In the genomic region with DNA sequence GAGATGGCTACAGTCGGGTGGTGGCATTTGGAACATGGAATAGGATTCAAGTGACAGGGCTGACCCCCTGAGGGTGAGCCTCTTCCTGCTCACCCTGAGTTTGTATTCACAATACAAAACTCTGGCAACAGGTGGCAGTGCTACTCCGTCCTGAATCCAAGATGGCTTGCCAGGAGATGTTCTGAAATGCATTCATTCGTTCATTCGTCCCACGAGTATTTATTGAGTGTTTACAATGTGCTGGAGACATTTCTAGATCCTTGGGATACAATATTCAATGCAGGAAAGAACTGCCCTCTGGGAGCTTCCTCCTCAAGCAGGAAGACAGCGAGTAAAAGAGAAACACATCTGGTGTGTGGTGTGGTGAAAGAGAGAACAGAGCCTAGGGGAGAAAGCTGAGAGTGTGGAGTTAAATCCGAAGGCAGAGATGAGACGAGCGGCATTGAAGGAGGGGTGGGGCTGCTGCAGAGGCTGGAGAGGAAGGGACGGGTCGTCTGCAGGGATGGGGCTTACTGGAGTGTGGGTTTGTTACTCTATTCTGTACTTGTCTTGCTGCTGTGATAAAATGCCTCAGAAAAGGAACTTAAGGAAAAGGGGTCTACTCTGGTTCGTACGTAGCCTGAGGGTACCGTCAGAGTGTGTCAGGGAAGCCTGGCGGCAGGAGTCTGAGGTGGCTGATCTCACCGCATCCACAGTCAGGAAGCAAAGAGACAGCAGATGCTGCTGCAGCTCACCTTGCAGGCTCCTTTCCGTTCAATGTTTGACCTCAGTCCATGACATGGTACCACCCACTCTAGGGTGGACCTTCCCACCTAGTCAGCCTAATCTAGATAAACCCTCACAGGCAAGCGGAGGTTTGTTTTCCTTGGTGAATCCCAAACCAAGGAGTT, we compare ENCODE assay signal across 8 mouse cellular contexts.
DNase-seq lines count a peak whose midpoint lies in the region; ATAC-seq lines count a peak whose summit lies in the region.

No protein-coding gene starts in this region.

- peak; percentile 23; the same call in 1 of the 2 replicates for ATAC-seq in limb, embryonic 11.5 days (ENCODE audit: insufficient number of reproducible peaks, low FRiP score, low TSS enrichment, low read depth)

- H3K36me3 ChIP-seq in limb, embryonic 11.5 days (ENCODE audit: control insufficient read depth, insufficient read depth, low read length), result no peaks in the 10 kb centered on the region

- H3K4me1 ChIP-seq in limb, embryonic 11.5 days (ENCODE audit: control insufficient read depth, insufficient read depth, low read length), result peaks cover 27% of the 10 kb centered on the region

- H3K27ac ChIP-seq in limb, embryonic 11.5 days (replicated peaks; ENCODE audit: low read depth, low read length), result peak overlapping the region; percentile 10; the same call in 1 of the 2 replicates

- peak; percentile 51 for DNase-seq in adrenal gland, adult 2 months
- DNase-seq in adrenal gland, postnatal 4 days (ENCODE audit: low spot score in 2 of 2), result no peak
- DNase-seq in testis, postnatal 10 days (ENCODE audit: low spot score), result peak; percentile 75
- no peak for DNase-seq in testis, postnatal 14 days (ENCODE audit: low spot score)
- peak; percentile 80 for DNase-seq in heart, adult 8-10 months (ENCODE audit: low spot score)
- peak; percentile 77 for DNase-seq in limb, embryonic 11.5 days (ENCODE audit: low spot score)
- DNase-seq in naive thymus-derived CD4-positive, alpha-beta T cell, adult 2 months (ENCODE audit: low read depth), result peak; percentile 85
- no peak for DNase-seq in urinary bladder, adult 2 months (ENCODE audit: low spot score)

- H3K9ac ChIP-seq in limb, embryonic 11.5 days (ENCODE audit: low read length), result no peak overlapping the region

- no peak overlapping the region for H3K4me2 ChIP-seq in limb, embryonic 11.5 days (ENCODE audit: low read depth, severe bottlenecking)

- no peak overlapping the region for H3K4me3 ChIP-seq in limb, embryonic 11.5 days (ENCODE audit: low read depth, low read length)

- WGBS in limb, embryonic 11.5 days, result 32% methylated on average over 18 of the region's 18 CpGs

- H3K27me3 ChIP-seq in limb, embryonic 11.5 days (ENCODE audit: control insufficient read depth, insufficient read depth, low read length), result no peaks in the 10 kb centered on the region

- no peaks in the 10 kb centered on the region for H3K9me3 ChIP-seq in limb, embryonic 11.5 days (ENCODE audit: control insufficient read depth, low read length)

Comparison
In these comparisons a context has a peak if more than half of its experiments do, and no peak if none do; other contexts are left out.
1. DNase-seq: peak in adrenal gland, adult 2 months (single experiment), testis, postnatal 10 days (single experiment), heart, adult 8-10 months (single experiment), limb, embryonic 11.5 days (single experiment) and naive thymus-derived CD4-positive, alpha-beta T cell, adult 2 months (single experiment); none in adrenal gland, postnatal 4 days (0 of 2), testis, postnatal 14 days (single experiment) and urinary bladder, adult 2 months (single experiment).